ENCODE assay signal across 9 mouse cellular contexts in the genomic region with DNA sequence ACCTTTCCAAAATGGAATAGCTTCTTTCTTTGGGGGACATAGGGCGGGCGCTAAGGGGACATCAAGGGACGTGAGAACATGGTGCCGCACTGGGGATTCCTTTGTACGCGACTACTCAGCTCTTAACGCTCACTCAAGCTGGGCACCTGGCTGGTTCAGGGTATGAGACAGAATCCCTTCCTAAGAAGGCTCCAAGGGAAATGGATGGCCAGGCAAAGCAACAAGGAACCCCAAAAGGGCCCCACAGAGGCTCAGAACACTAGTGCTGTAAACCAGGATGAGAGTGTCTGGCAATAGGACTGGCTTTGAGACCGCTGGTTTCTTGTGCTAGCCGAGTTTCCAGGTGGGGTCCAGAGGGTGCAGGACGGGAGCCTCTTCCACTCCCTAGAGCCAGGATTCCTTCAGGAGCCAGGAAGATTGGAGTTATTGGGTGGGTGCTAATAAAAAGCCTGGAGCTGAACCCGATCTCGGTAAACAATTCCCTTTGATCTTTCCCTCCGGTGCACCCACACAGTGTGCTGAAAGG. TPM values are rescaled to one million over a fixed set of nuclear protein-coding genes. Genes with fewer than 3 reads are reported as not detected.
DNase-seq lines count a peak whose midpoint lies in the region; ATAC-seq and TF ChIP-seq lines count a peak whose summit lies in the region.
"Had no signal": no experiment of that assay in that cellular context is flagged by ENCODE, and none has a peak within 500 bp of the region (broad histone marks: within the 10 kb centered on the region; RNA-seq: fewer than 3 reads in every experiment).

No protein-coding gene starts in this region.

- H3K4me3 ChIP-seq in C2C12 (ENCODE audit: insufficient read depth, poor library complexity, severe bottlenecking), result peak overlapping the region; percentile 11
- H3K4me3 ChIP-seq in forebrain, embryonic 13.5 days, result peak overlapping the region; percentile 42
- H3K4me3 ChIP-seq in liver, embryonic 13.5 days (replicated peaks), result peak overlapping the region; percentile 57

- no peak for TF ChIP-seq CTCF in C2C12 (IDR thresholded peaks at IDR 0.05; ENCODE audit: control insufficient read depth, insufficient read depth, insufficient read length)

- intact Hi-C loops in left cerebral cortex, postnatal 36 days (cut with DNase I), result no loop called here

- H3K36me3 ChIP-seq in C2C12 (ENCODE audit: control insufficient read depth, insufficient read depth), result no peaks in the 10 kb centered on the region
- H3K36me3 ChIP-seq in forebrain, embryonic 13.5 days (ENCODE audit: poor library complexity, severe bottlenecking), result no peaks in the 10 kb centered on the region
- no peaks in the 10 kb centered on the region for H3K36me3 ChIP-seq in liver, embryonic 13.5 days

- peak overlapping the region; percentile 72 for H3K4me2 ChIP-seq in forebrain, embryonic 13.5 days
- peak overlapping the region; percentile 73 for H3K4me2 ChIP-seq in liver, embryonic 13.5 days

- no peaks in the 10 kb centered on the region for H3K79me3 ChIP-seq in C2C12 (ENCODE audit: low read depth)

- peaks cover 30% of the 10 kb centered on the region for H3K27me3 ChIP-seq in C2C12 (ENCODE audit: control insufficient read depth, insufficient read depth, insufficient read length)
- 0 out of 2 replicates have a peak, but pooled peaks cover 10% of the 10 kb centered on the region for H3K27me3 ChIP-seq in forebrain, embryonic 13.5 days
- H3K27me3 ChIP-seq in liver, embryonic 13.5 days, result no peaks in the 10 kb centered on the region

- H3ac ChIP-seq in C2C12 (ENCODE audit: control insufficient read depth, insufficient read length, low read depth), result no peak overlapping the region

- DNase-seq in frontal cortex, postnatal 36 days (ENCODE audit: low spot score in 2 of 2), result no peak
- no peak for DNase-seq in liver, embryonic 13.5 days
- no peak for DNase-seq in adrenal gland, adult (ENCODE audit: inconsistent age in 2 of 2, low spot score in 1 of 2)
- no peak for DNase-seq in left cerebral cortex, postnatal 36 days (ENCODE audit: low spot score in 2 of 2)
- no peak for DNase-seq in ovary, postnatal 36 days (ENCODE audit: low spot score)

- WGBS in forebrain, embryonic 13.5 days, result 15% methylated on average over 13 of the region's 13 CpGs
- 28% methylated on average over 13 of the region's 13 CpGs for WGBS in liver, embryonic 13.5 days (ENCODE audit: insufficient replicate concordance)

- ATAC-seq in frontal cortex, adult (ENCODE audit: low TSS enrichment), result peak; percentile 38
- peak; percentile 33; the same call in 1 of the 2 replicates for ATAC-seq in forebrain, embryonic 13.5 days
- ATAC-seq in liver, embryonic 13.5 days (ENCODE audit: low read depth), result no peak

- no peaks in the 10 kb centered on the region for H3K79me2 ChIP-seq in C2C12 (ENCODE audit: control insufficient read depth, insufficient read depth)

- peaks cover 9% of the 10 kb centered on the region; the same call in 1 of the 2 replicates for H3K4me1 ChIP-seq in forebrain, embryonic 13.5 days
- peaks cover 46% of the 10 kb centered on the region for H3K4me1 ChIP-seq in liver, embryonic 13.5 days (replicated peaks)

- no peak overlapping the region for H3K27ac ChIP-seq in forebrain, embryonic 13.5 days
- H3K27ac ChIP-seq in liver, embryonic 13.5 days, result peak overlapping the region; percentile 60

- peak overlapping the region; percentile 61 for H3K9ac ChIP-seq in forebrain, embryonic 13.5 days
- H3K9ac ChIP-seq in liver, embryonic 13.5 days, result peak overlapping the region; percentile 64

- no peaks in the 10 kb centered on the region for H3K9me3 ChIP-seq in forebrain, embryonic 13.5 days (replicated peaks)
- H3K9me3 ChIP-seq in liver, embryonic 13.5 days (replicated peaks), result no peaks in the 10 kb centered on the region

TF ChIP-seq in C2C12, 6 proteins besides CTCF, POLR2A, EP300 and RAD21:
- TF ChIP-seq FOSL1 (IDR thresholded peaks at IDR 0.05; ENCODE audit: insufficient read depth, low read length, poor library complexity, severe bottlenecking), result no peak

RNA-seq across cellular contexts. Expression of a gene that starts 2.1 kb away (rescaled TPM):
- not detected for polyA plus RNA-seq in C2C12 (2012; fragmentation: generic; extraction: Trizol)
- polyA plus RNA-seq in forebrain, embryonic 13.5 days (2015; fragmentation: Nextera tagmentation; extraction: Ambion mirVana), result 1.2 and 5.4 TPM in 2 replicates
- polyA plus RNA-seq in liver, embryonic 13.5 days (2015; fragmentation: Nextera tagmentation; extraction: Ambion mirVana), result 2,174 and 2,280 TPM in 2 replicates
- total RNA-seq in left cerebral cortex, postnatal 36 days (2021), result under 1 TPM; 0.42 to 0.79 TPM
- total RNA-seq: common myeloid progenitor, adult 5-6 weeks had no signal

RNA-seq across cellular contexts. Expression of a gene that starts 4.9 kb away (rescaled TPM):
- not detected for polyA plus RNA-seq in C2C12 (2012; fragmentation: generic; extraction: Trizol)
- polyA plus RNA-seq in forebrain, embryonic 13.5 days (2015; fragmentation: Nextera tagmentation; extraction: Ambion mirVana), result not detected in 2 replicates
- polyA plus RNA-seq in liver, embryonic 13.5 days (2015; fragmentation: Nextera tagmentation; extraction: Ambion mirVana), result 2.7 and 3.1 TPM in 2 replicates
- 1 to 10 TPM in 1 of 2 experiments, not detected in 1; 1.4 TPM for total RNA-seq in left cerebral cortex, postnatal 36 days (2021)
- total RNA-seq: common myeloid progenitor, adult 5-6 weeks had no signal

RNA-seq across cellular contexts. Expression of a gene that starts 10.0 kb away (rescaled TPM):
- polyA plus RNA-seq in C2C12 (2012; fragmentation: generic; extraction: Trizol), result not detected
- polyA plus RNA-seq in forebrain, embryonic 13.5 days (2015; fragmentation: Nextera tagmentation; extraction: Ambion mirVana), result 1.1 TPM in 1 of 2 replicates, not detected in the other
- 0.10 and 0.15 TPM in 2 replicates for polyA plus RNA-seq in liver, embryonic 13.5 days (2015; fragmentation: Nextera tagmentation; extraction: Ambion mirVana)
- not detected for total RNA-seq in left cerebral cortex, postnatal 36 days (2021)
- total RNA-seq: common myeloid progenitor, adult 5-6 weeks had no signal

RNA-seq across cellular contexts. Expression of a gene that starts 37.9 kb away (rescaled TPM):
- not detected for polyA plus RNA-seq in C2C12 (2012; fragmentation: generic; extraction: Trizol)
- polyA plus RNA-seq in forebrain, embryonic 13.5 days (2015; fragmentation: Nextera tagmentation; extraction: Ambion mirVana), result not detected in 2 replicates
- polyA plus RNA-seq in liver, embryonic 13.5 days (2015; fragmentation: Nextera tagmentation; extraction: Ambion mirVana), result 0.73 and 0.83 TPM in 2 replicates
- total RNA-seq in left cerebral cortex, postnatal 36 days (2021), result not detected
- total RNA-seq: common myeloid progenitor, adult 5-6 weeks had no signal

RNA-seq across cellular contexts. Expression of a gene that starts 42.4 kb away (rescaled TPM):
- polyA plus RNA-seq in C2C12 (2012; fragmentation: generic; extraction: Trizol), result 40.1 TPM
- polyA plus RNA-seq in forebrain, embryonic 13.5 days (2015; fragmentation: Nextera tagmentation; extraction: Ambion mirVana), result 60.7 and 65.2 TPM in 2 replicates
- 39.5 and 44.6 TPM in 2 replicates for polyA plus RNA-seq in liver, embryonic 13.5 days (2015; fragmentation: Nextera tagmentation; extraction: Ambion mirVana)
- total RNA-seq in left cerebral cortex, postnatal 36 days (2021), result 10 to 100 TPM; 38.8 to 44.1 TPM

Comparison
In these comparisons a context has a peak if more than half of its experiments do, and no peak if none do; other contexts are left out.
1. RNA of a gene that starts 2.1 kb away (polyA plus RNA-seq): 2,174 to 2,280 TPM in liver, embryonic 13.5 days; 1.2 to 5.4 TPM in forebrain, embryonic 13.5 days and not detected in C2C12 (single experiment); every median in the first group is over 100 times any median in the second.
2. Peak in every context shown above with its lines, with median percentiles within 50 percentile points of each other: H3K4me3 ChIP-seq.